Mouse (Mus musculus): ENCODE results near the gene Hormad2. TPM values are rescaled to one million over a fixed set of nuclear protein-coding genes. Genes with fewer than 3 reads are reported as not detected.
A peak's percentile ranks its signal among the peaks of the same experiment; 100 is the strongest.

The Hormad2 gene
- polyA plus RNA-seq, 1 experiment from 2014 or later, result 0.44 TPM

DNA sequence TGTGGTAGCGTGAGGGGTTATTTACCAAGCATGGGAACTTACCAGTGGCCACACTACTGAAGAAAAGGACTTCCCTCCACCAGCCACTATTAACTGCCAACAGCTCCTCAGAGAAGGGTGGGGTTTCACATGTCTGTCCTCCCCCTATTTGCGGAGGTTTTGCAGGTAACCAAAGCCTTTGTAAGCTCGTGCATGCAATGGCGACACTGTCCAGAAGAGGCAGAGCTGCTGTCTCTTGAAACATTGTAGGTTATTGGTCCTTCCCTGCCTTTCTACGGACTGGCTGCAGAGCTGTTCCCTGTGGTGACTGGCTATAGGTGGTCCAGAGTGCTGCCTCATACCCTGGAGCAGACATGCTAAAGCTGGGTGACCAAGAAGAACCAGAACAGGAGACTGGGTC lies 28.2 kb upstream of the Hormad2 start:
- no peak for ATAC-seq (ENCODE audit: extremely low read depth, insufficient number of reproducible peaks, low FRiP score, low TSS enrichment)
- Histone ChIP-seq H3K36me3 (no peaks in the 10 kb centered on the region), H3K9me3 (no peaks in the 10 kb centered on the region), H3K4me1 (no peaks in the 10 kb centered on the region), H3K9ac (no peak overlapping the region), H3K4me3 (no peak overlapping the region), H3K4me2 (no peak overlapping the region), H3K27me3 (replicated peaks) (no peaks in the 10 kb centered on the region), H3K27ac (replicated peaks) (no peak overlapping the region)
- WGBS, result 56% methylated on average over 5 of the region's 5 CpGs

DNA sequence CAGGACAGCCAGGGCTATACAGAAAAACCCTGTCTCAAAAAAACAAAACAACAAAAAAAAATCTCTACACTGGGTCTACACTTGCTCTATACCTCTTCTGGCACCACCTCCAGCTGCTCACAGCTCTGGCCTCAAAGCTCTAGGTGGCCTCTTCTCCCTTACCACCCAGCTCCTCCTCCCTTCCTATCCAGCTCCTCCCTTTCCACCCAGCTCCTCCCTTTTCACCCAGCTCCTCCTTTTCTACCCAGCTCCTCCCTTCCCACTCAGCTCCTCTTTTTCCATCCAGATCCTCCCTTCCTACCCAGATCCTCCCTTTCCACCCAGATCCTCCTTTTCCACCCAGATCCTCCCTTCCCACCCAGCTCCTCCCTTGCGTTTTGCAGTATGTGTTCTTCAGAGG lies 26.5 kb upstream of the Hormad2 start:
- no peak for ATAC-seq (ENCODE audit: extremely low read depth, insufficient number of reproducible peaks, low FRiP score, low TSS enrichment)
- 93% methylated on average over 1 of the region's 1 CpGs for WGBS
- H3K4me3 ChIP-seq, result no peak overlapping the region

DNA sequence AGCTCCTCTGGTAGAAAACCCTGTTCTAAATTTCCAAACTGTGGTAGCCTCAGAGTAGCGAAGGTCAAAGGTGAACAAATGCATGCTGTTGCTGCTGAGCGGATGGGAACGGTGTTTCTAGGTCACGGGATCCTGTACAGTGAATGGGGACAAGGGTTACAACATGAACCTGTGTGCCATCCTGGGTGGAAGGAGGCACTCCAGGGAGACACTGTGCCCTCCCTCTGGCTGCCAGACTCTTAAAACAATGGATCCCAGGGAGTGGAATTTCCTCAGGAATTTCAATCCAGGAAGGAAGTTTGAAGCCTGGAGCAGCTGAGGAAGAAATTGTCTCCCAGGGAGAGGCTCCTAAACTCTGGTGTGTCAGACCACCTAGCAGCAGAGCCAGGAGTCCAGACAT lies 25.3 kb upstream of the Hormad2 start:
- H3K27ac ChIP-seq (replicated peaks), result peak overlapping the region; percentile 21; the same call in 1 of the 2 replicates
- no peaks in the 10 kb centered on the region for H3K36me3 ChIP-seq
- H3K4me3 ChIP-seq, result no peak overlapping the region
- H3K4me1 ChIP-seq, result no peaks in the 10 kb centered on the region
- no peaks in the 10 kb centered on the region for H3K27me3 ChIP-seq (replicated peaks)
- WGBS, result 67% methylated on average over 4 of the region's 4 CpGs
- H3K9me3 ChIP-seq, result no peaks in the 10 kb centered on the region
- no peak overlapping the region for H3K9ac ChIP-seq
- H3K4me2 ChIP-seq, result no peak overlapping the region
- ATAC-seq (ENCODE audit: extremely low read depth, insufficient number of reproducible peaks, low FRiP score, low TSS enrichment), result no peak

More for the DNA sequence above, 26.5 kb upstream of the Hormad2 start:
- Histone ChIP-seq H3K4me2 (no peak overlapping the region), H3K36me3 (no peaks in the 10 kb centered on the region), H3K9ac (no peak overlapping the region), H3K27me3 (replicated peaks) (no peaks in the 10 kb centered on the region), H3K27ac (replicated peaks) (no peak overlapping the region), H3K9me3 (no peaks in the 10 kb centered on the region), H3K4me1 (no peaks in the 10 kb centered on the region)

DNA sequence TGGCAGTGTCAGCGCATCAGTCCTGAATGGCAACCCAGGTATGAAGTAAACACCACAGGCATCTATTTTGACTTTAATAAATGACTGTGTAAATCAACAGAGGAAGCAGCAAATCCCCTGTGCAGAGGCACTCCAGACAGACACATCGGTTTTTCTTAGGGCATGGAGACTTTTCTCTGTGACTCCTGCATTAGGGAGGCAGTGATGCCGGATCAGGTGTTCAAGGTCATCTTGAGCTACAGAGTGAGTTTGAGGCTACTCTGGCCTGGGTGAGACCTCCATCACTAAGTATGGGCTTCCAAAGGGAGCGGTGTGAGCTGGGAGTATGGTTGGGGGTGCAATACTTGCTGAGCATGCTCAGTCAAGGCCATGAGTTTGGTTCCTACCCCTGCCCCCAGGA lies 23.7 kb upstream of the Hormad2 start:
- no peak overlapping the region for H3K27ac ChIP-seq (replicated peaks)
- no peak overlapping the region for H3K4me3 ChIP-seq
- H3K36me3 ChIP-seq, result no peaks in the 10 kb centered on the region
- H3K9me3 ChIP-seq, result no peaks in the 10 kb centered on the region
- peaks cover 15% of the 10 kb centered on the region for H3K27me3 ChIP-seq (replicated peaks)
- no peaks in the 10 kb centered on the region for H3K4me1 ChIP-seq
- H3K9ac ChIP-seq, result no peak overlapping the region
- no peak overlapping the region for H3K4me2 ChIP-seq
- 83% methylated on average over 4 of the region's 4 CpGs for WGBS
- no peak for ATAC-seq (ENCODE audit: extremely low read depth, insufficient number of reproducible peaks, low FRiP score, low TSS enrichment)

DNA sequence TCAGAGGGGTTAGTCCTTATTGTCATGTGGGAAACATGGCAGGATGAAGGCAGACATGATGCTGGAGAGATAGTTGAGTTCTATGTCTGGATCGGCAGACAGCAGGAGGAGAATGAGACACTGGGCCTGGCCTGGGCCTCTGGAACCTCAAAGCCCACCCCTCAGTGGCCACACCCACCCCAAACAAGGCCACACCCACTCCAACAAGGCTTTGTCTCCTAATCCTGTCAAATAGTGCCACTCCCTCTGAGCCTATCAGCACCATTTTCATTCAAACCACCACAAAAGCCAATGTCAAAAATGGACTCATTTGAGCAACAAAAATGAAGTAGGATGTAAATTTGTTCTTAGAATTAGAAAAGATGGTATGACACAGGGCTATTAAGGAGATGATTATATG lies 23.3 kb upstream of the Hormad2 start:
- Histone ChIP-seq H3K4me3 (no peak overlapping the region), H3K27ac (replicated peaks) (no peak overlapping the region), H3K9me3 (no peaks in the 10 kb centered on the region), H3K27me3 (replicated peaks) (peaks cover 18% of the 10 kb centered on the region), H3K4me2 (no peak overlapping the region), H3K36me3 (no peaks in the 10 kb centered on the region), H3K4me1 (no peaks in the 10 kb centered on the region), H3K9ac (no peak overlapping the region)
- 81% methylated on average over 1 of the region's 1 CpGs for WGBS
- no peak for ATAC-seq (ENCODE audit: extremely low read depth, insufficient number of reproducible peaks, low FRiP score, low TSS enrichment)

DNA sequence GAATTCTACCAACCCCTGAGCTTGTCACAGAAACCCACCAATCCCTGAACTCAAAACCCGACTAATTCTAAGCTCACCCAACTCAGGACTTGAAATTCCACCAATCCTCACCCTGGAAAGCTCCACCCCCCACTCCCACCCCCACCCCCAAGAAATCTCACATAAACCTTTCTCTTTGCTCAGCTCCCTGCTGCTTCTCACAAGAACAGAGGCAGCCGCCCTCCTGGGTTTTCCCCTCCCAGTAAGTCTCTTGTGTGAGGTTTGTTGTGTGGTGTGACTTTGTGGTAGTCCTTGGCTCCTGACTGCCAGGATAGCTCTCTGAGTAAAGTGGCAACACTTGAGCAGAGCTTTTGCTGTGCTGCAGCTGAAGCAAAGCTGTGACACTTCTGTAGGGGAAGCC lies 22.0 kb upstream of the Hormad2 start:
- Histone ChIP-seq H3K4me3 (no peak overlapping the region), H3K9me3 (no peaks in the 10 kb centered on the region), H3K4me2 (no peak overlapping the region), H3K27ac (replicated peaks) (no peak overlapping the region), H3K36me3 (no peaks in the 10 kb centered on the region), H3K9ac (no peak overlapping the region), H3K27me3 (replicated peaks) (peaks cover 25% of the 10 kb centered on the region), H3K4me1 (no peaks in the 10 kb centered on the region)
- ATAC-seq (ENCODE audit: extremely low read depth, insufficient number of reproducible peaks, low FRiP score, low TSS enrichment), result no peak
- 20% methylated on average over 2 of the region's 2 CpGs for WGBS

DNA sequence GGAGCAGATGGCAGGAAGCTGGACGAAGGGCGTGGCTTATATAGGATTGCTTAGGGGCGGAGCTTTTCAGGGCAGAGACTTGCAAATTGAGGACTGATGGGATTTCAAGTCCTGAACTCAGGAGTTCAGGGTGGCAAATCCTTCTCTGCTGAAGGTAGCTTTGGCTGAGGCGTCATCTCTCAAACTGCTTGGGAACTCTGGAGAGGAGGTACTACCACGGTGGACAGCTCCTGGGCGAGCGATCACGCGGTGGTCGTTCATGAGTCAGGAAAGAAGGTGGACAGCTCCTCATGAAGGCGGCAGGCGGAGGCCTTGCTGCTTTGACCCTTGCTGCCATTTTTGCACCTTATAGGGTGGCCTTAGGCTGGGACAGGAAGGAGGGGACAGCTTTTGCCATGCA lies 20.2 kb upstream of the Hormad2 start:
- no peaks in the 10 kb centered on the region for H3K4me1 ChIP-seq
- H3K4me3 ChIP-seq, result no peak overlapping the region
- H3K27ac ChIP-seq (replicated peaks), result no peak overlapping the region
- WGBS, result 6% methylated on average over 12 of the region's 12 CpGs
- no peaks in the 10 kb centered on the region for H3K9me3 ChIP-seq
- H3K27me3 ChIP-seq (replicated peaks), result peaks cover 30% of the 10 kb centered on the region
- no peak overlapping the region for H3K9ac ChIP-seq
- no peak overlapping the region for H3K4me2 ChIP-seq
- H3K36me3 ChIP-seq, result no peaks in the 10 kb centered on the region
- ATAC-seq (ENCODE audit: extremely low read depth, insufficient number of reproducible peaks, low FRiP score, low TSS enrichment), result no peak

DNA sequence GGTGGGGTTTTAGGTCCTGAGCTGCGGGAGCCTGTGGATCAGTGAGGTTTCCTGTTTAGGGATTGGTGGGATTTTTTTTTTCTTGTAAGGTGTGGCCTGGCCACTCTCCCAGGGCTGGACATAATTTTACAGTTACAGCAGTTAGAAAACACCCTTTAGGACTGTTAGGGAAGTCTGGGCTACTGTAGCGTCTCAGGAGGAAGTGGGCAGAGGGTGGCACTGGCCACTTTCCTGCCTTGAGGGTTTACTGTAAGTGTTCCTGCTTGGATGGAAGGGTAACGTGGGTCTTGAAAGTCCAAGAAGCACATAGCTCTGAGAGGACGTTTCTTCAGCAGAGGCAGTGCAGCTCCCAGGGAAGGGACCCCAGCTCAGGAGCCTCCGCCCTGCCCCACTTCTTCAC lies 19.7 kb upstream of the Hormad2 start:
- Histone ChIP-seq H3K36me3 (no peaks in the 10 kb centered on the region), H3K9me3 (no peaks in the 10 kb centered on the region), H3K4me1 (no peaks in the 10 kb centered on the region), H3K27me3 (replicated peaks) (peaks cover 30% of the 10 kb centered on the region), H3K27ac (replicated peaks) (no peak overlapping the region), H3K9ac (no peak overlapping the region), H3K4me3 (no peak overlapping the region), H3K4me2 (no peak overlapping the region)
- WGBS, result 55% methylated on average over 5 of the region's 5 CpGs
- no peak for ATAC-seq (ENCODE audit: extremely low read depth, insufficient number of reproducible peaks, low FRiP score, low TSS enrichment)

DNA sequence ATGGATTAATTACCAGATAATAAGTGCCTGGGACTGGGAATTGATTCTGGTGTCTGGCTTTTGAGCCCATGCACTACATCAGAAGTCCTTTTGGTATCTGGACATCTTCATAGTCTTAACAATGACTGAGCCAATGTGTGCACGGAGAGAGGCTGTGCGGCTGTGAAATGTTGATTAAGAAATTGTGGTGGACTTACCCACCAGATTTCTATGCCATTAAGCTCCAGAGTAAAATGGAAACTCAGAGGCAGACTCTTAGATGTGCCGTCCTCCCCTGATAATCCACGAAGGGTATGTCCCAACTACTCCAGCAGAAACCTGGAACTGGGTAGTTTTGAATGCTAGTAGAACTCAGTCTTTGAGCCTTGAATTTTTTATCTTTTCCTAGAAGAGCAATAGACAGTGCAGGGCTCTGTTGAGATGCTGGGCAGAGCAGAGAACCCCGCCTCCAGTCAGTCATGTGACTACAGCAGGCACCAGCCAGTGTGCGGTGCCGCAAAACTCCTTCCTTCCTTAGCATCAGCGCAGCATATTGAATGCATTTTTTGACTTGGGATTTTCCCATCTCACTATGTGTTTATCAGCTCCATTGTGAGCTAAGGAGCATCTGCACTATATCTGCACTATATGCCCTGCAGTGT lies 14.1 kb upstream of the Hormad2 start:
- H3K27ac ChIP-seq (replicated peaks), result no peak overlapping the region
- WGBS, result 69% methylated on average over 8 of the region's 8 CpGs
- no peak overlapping the region for H3K4me2 ChIP-seq
- ATAC-seq (ENCODE audit: extremely low read depth, insufficient number of reproducible peaks, low FRiP score, low TSS enrichment), result no peak
- no peaks in the 10 kb centered on the region for H3K9me3 ChIP-seq
- no peaks in the 10 kb centered on the region for H3K36me3 ChIP-seq
- H3K27me3 ChIP-seq (replicated peaks), result peaks cover 19% of the 10 kb centered on the region
- no peak overlapping the region for H3K4me3 ChIP-seq
- no peak overlapping the region for H3K9ac ChIP-seq
- H3K4me1 ChIP-seq, result peaks cover 6% of the 10 kb centered on the region

DNA sequence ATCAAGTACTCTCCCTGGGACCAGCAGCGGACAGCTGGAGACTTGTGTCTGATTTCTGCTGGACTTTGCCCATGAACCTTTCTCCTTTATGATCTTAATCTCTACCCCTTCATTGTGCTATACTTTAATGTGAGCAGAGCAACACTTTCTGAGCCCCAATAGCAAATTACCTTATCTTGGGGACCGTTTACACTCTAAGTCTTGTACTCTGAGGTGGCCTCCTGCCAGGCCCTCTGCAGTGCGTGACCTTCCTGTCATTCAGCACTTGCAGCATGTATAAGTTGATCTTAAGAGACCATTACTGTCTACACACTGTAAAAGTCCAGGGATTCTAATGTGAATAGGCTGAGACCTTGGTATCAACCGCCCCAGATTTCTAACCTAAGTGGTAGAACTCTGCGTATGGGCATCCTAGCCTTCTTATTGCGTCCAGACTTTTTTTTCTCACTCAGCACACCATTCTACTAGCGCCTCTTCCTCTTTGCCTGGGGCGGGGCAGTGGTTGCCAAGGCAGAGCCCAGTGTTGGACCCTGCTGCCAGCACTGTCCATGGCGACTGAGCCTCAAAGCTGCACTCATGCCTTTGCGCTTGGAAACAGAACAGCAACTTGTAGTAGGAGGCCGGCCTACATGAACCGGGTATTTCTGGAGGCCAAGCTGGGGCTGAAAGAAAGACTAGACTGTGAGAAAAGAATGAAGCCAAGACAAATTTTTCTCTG lies 11.7 kb upstream of the Hormad2 start:
- Histone ChIP-seq H3K27ac (replicated peaks) (no peak overlapping the region), H3K4me2 (no peak overlapping the region), H3K4me3 (no peak overlapping the region), H3K36me3 (no peaks in the 10 kb centered on the region), H3K9me3 (no peaks in the 10 kb centered on the region), H3K27me3 (replicated peaks) (peaks cover 2% of the 10 kb centered on the region), H3K4me1 (peaks cover 6% of the 10 kb centered on the region), H3K9ac (no peak overlapping the region)
- ATAC-seq (ENCODE audit: extremely low read depth, insufficient number of reproducible peaks, low FRiP score, low TSS enrichment), result no peak
- WGBS, result 70% methylated on average over 12 of the region's 12 CpGs

DNA sequence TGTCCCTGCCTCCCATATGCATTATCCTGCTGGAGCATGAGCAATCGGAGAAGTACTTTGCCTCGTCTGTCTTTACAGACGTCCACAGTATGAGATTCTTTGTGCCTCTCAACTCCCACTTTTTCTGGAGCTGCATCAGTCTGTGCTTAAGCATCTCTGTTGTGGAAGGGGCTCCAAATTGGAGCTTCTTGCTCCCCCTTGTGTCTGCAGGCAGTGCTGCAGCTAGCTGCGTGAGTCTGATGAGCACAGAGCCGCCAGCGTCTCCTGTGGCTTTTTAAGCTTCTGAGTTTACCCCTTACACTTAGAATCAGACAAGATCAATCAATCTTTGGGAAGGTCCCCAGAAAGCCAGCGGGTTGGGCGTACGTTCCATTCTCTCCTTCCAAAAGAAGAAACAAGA lies 10.2 kb upstream of the Hormad2 start:
- no peak overlapping the region for H3K27ac ChIP-seq (replicated peaks)
- no peak for ATAC-seq (ENCODE audit: extremely low read depth, insufficient number of reproducible peaks, low FRiP score, low TSS enrichment)
- H3K4me2 ChIP-seq, result no peak overlapping the region
- 20% methylated on average over 9 of the region's 9 CpGs for WGBS
- no peaks in the 10 kb centered on the region for H3K9me3 ChIP-seq
- no peak overlapping the region for H3K9ac ChIP-seq
- H3K4me3 ChIP-seq, result no peak overlapping the region
- H3K4me1 ChIP-seq, result peaks cover 6% of the 10 kb centered on the region
- no peaks in the 10 kb centered on the region; the same call in 1 of the 2 replicates for H3K27me3 ChIP-seq (replicated peaks)
- no peaks in the 10 kb centered on the region for H3K36me3 ChIP-seq

All from heart, embryonic 13.5 days (tissue).